Mouse (Mus musculus): ENCODE measurements around the gene Olfr372. TPM values are rescaled to one million over a fixed set of nuclear protein-coding genes. Genes with fewer than 3 reads are reported as not detected.
"Not testable (repeated sequence)": the region's sequence is repeated elsewhere in the genome, so short reads cannot be mapped to it uniquely, and the experiment has no call there.

The Olfr372 gene
- not detected for total RNA-seq (2021)
- long read RNA-seq, experiment 1 = 0 reads
- long read RNA-seq, experiment 2 = 0 reads

DNA sequence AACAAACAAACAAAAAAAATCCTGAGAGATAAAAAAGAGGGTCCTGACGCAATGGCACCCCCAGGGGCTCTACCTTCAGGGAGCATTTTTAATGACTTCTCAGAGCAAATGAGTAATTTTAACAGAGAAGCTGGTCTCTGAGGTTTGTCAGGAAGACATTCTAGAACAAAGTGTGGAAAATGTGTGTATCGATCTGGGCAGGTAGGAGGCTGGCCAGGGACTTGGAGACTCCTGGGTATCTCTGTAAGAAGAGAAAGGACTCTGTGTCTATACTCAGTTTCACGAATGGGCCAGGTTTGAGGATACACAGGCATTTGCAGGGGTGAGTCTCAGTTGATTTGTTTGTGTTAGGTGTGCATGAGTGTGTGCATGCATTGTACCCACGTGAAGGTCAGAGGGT lies at the start of gene Olfr372:
Olfr372 (plus strand) TSS at position 301 of the 400 bp plus-strand sequence.
- DNase-seq (ENCODE audit: low spot score in 2 of 2) = not testable (repeated sequence)

DNA sequence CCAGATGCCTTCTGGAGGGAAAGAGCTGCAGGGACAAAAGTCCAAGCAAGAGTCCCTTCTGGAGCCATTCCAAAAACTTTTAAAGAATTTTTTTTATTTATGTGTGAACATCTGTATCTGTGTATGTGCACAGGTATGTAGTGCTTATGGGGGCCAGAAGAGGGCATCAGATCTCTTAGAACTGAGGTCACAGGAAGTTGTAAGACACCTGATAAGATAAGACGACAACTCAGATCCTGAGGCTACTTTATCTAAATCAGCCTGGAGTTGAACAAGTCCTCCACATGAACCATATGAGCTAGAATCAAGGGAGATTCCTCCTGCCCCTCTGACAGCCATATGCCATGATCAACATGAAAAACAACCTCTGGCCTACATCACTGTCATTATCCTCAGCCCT lies 41.6 kb upstream of the Olfr372 start:
- DNase-seq (ENCODE audit: low spot score in 2 of 2) = no peak

DNA sequence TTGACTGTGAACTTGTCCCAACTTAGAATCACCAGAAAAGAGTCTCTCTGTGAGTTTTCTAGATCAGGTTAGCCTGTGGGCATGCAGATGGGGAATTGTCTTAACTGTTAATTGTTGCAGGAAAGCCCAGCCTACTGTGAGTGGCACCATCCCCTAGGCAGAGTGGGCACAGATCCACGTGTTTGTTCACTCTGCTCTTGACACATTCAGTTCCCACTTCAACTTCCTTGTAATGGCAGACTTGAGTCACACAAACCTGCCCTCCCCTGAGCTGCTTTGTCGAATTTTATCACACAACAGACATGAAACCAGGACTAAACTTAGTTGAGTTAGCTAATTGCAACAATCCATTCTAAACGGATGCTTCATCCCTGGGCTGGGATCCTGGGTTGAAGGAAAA lies 40.8 kb upstream of the Olfr372 start:
- DNase-seq (ENCODE audit: low spot score in 2 of 2) = no peak

DNA sequence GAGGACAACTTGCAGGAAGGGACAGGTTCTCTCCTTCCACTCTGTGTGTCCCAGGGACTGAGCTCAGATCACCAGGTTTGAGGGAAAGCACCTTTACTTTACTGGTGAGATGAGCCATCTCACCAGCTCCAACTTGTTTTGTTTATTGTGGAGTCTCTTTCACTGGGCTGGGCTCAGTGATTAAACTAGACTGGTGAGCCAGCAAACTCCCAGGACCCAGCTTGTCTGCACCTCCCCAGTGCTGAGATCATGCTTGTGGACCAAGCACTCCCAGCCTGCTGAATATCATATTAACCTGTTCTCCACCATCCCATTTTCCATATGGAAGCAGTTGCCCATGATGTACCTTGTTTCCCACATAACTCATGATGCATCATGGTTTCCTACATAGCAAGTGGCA lies 38.1 kb upstream of the Olfr372 start:
- no peak for DNase-seq (ENCODE audit: low spot score in 2 of 2)

DNA sequence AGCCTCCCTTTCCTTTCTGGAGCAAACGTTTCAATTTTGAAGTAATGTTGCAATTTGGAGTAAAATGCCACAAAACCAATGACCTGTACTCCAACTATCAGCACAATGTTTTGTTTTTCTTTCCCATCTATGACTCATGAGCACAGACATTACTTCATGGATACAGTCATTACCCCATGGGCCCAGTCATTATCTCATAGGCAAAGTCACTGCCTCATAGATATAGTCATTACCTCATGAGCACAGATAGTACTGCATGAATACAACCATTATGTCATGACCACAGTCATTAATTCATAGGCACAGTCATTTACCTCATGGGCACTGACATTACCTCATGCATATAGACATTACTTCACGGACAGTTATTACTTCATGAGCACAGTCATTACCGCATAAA lies 35.1 kb upstream of the Olfr372 start:
- no peak for DNase-seq (ENCODE audit: low spot score in 2 of 2)

DNA sequence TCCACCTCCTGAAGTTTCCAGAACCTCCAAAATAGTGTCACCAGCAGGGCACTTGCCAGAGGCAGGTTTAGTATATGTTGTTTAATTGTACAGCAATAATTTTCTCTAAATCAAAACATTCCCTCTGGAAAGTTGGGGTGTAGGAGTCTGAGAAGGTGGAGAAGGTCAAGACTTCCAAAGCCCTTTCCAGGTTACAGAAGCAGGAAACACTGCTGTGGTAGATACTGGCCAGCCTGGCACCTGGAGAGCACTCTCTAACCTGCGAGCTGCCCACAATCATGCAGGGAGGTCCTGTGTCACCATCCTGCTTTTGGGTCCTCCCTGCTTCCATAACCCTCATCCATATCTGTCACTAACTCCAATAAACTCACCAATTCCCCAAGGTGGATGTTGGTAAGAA lies 34.3 kb upstream of the Olfr372 start:
- DNase-seq (ENCODE audit: low spot score in 2 of 2) = no peak

DNA sequence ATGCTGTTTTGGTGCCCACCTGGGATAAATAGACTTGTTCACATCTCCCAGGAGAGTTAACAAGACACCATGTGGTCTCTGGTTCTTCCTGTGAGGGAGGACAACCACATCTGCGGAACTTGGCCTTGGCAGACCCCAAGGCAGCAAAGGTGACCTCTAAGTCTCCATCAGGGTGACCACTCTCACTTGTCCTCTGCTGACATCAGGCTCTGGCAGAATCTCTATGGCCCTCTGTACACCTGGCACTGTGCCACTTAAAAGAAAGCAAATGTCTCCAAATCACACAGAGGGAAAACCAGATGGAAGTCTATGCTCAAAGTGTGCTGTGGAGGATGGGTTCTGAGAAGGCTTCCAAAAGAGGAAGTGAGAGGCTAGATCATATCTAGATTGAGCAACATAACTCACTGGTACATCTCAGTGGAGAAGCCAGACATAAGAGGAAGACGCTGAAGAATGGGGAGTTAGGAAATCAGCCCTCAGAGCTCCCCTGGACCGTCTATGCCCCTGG lies 32.8 kb upstream of the Olfr372 start:
- no peak for DNase-seq (ENCODE audit: low spot score in 2 of 2)

DNA sequence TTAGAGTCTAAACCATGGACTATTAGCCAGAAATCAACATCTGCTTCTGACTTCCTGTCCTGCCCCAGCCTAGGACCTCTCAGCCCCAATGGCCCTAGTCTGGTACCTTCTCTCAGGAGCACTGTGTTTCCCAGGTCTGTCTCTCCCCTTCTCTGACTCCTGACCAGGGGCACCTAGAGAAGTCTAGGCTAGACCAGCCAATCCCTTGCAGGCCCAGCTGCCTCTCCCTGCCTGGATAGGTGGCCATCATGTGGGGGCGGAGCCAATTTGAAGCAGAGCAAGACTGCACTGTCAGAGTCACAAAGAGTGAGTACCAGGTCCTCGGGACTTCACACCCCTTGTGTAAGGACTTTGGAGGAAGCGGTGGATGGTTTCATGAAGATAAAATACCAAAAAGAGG lies 31.5 kb upstream of the Olfr372 start, which contains the start of gene Cyp4f18:
Cyp4f18 (minus strand) TSS at position 154 of the 400 bp plus-strand sequence.
- DNase-seq (ENCODE audit: low spot score in 2 of 2) = no peak

DNA sequence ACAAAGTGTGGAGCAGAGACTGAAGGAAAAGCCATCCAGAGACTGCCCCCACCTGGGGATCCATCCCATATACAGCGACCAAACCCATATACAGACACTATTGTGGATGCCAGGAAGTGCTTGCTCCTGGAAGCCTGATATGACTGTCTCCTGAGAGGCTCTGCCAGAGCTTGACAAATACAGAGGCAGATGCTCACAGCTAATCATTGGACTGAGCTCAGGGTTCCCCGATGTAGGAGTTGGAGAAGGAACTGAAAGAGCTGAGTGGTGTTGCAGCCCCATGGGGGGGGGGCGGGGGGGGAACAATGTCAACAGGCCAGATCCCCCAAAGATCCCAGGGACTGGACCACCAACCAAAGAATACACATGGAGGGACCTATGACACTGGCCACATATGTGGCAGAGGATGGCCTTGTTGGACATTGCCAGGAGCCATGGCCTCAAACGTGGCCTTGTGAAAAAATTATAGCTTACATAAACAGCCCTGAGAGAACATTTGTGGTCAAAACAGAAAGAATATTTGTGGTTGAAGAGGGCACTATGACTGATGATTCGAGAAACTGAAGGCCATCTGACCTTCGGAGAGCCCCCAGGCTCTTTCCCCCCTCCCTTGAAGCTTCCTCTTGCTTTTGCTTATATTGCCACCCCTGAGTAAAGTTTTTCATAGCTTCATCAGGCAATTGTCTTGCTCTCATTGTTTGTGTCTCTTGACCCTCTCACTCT lies 27.4 kb upstream of the Olfr372 start:
- DNase-seq (ENCODE audit: low spot score in 2 of 2) = not testable (repeated sequence)

DNA sequence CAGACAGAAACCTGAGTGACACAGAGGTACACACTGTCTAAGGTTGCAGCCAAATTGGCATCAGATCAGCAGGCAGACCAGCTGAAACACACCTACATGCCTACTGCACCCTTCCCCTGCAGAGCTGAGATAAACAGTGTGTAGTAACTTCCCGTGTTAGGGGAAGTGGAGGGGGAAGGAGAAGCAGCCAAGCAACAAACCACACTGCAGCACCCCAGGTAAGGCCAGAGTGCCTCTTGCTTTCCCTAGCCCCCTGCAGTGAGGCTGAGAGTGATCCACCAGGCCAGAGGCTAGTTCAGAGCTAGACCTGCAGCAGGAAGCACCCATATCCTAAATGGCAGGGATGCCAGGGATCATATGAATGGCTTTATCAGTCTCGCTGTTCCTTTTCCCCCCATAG lies 23.7 kb upstream of the Olfr372 start:
- DNase-seq (ENCODE audit: low spot score in 2 of 2) = not testable (repeated sequence)

DNA sequence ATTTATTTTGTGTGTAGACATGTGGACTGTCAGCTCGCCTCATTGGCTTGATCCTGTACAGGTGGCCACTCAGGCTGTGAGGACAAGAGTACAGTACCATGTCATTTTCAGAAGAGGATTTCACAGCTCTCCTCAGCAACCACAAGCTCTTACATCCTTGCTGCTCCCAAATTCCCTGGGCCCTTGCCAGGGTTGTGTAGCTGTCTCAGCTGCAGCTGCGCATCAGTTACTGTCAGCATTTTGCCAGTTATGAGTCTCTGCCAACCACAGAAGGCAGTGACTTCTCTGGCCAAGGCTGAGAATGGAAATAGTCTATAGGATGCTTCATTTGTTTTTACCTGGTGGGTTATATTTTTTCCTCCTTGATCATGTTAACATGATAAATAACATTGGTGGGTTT lies 22.9 kb upstream of the Olfr372 start:
- DNase-seq (ENCODE audit: low spot score in 2 of 2) = no peak

DNA sequence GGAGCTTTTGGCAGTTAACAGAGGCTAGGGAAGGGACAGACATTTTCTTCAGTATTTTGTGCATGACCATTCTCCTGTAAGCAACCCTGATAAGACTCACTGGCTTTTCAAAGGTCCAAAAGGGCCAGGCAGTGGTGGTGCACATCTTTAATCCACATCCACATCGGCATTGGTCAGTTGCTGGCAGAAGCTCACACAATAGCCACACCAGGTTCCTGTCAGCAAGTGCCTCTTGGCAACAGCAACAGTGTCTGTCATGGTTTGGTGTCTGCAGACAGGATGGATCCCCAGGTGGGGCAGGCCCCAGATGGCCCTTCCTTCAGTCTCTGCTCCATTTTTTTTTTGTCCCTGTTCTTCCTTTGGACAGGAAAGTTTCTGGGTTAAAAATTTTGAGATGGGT lies 22.0 kb upstream of the Olfr372 start:
- DNase-seq (ENCODE audit: low spot score in 2 of 2) = not testable (repeated sequence)

DNA sequence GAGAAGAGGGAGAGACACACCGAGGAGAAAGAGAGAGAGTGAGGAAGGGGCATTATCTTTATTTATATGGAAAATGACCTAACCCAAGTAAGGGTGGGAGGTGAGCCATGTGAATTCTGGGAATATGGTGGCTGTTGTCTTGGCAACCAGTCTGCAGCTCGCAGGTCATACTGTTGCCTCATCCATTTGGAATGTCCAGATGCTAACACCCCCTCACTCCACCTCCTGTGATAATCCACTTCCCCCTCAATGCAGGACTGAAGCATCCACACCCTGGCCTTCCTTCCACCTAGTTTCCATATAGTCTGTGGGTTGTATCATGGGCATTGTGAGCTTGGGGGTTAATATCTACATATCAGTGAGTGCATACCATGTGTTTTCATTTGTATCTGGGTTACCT lies 21.2 kb upstream of the Olfr372 start:
- no peak for DNase-seq (ENCODE audit: low spot score in 2 of 2)

DNA sequence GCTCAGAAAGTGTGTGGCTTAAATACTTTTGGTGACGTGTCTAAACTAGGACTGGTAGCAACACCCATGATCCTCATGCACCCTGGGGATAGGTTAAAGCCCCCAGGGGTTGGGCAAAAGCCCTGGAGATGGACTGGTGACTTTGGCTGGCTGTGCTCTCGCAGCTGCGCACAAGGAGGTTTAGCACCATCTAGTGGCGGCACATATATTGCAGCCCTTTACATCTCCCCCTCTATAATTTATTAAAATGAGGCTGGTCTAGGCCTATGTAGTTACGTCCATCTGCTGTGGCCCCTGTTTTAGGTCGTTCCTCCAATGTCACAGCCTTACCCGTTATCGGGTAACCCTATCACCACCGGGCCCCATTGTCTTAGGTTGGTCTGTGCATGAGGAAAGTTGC lies 16.1 kb upstream of the Olfr372 start:
- DNase-seq (ENCODE audit: low spot score in 2 of 2) = not testable (repeated sequence)

DNA sequence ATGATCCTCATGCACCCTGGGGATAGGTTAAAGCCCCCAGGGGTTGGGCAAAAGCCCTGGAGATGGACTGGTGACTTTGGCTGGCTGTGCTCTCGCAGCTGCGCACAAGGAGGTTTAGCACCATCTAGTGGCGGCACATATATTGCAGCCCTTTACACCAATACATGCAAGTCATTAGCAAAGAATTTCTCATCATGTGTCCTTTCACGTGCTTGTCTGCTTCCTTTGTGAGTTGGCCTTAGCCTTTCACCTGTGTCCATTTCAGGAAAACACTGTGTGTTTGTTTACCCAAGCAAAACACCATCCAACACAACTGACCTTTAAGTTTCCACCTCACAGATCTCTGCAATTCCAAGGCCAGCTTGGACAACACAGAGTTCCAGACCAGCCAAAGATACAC lies 8.1 kb upstream of the Olfr372 start:
- not testable (repeated sequence) for DNase-seq (ENCODE audit: low spot score in 2 of 2)

DNA sequence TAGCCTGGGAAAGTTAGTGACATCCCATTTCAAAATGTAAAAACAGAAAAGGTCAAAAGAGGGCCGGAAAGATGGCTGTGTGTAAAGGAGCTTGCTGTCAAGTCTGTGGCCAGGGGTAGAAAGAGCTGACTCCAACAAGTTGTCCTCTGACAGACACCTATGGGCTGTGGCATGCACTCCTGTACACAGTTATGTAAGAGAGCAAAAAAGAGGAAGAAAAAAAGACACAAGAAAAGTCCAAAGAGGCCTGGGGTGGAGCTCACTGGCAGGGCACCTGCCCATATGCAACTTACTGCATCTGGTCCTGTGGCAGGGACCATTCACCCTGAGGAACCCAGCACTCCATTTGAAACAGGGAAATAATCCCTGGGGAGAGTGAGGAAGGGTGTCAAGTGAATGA lies 1.5 kb downstream of the Olfr372 start:
- DNase-seq (ENCODE audit: low spot score in 2 of 2) = no peak

DNA sequence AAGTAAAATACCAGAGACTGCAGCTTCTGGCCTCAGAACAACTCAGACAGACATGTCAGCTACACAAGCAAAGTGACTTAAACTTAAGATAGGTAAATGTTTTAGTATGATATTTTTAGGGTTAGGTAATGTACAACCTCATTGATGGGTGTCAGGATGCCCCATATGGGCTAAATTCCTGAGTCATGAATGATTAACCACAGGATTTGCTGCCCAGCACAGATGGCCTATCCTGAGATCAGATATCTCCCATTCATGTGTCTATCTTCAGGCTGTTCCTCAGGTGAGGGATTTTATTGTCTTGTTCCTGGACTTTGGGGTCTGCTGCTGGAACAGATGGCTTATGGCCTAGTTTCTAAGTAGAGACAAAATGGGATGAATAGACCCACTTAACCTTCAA lies 13.6 kb downstream of the Olfr372 start:
- DNase-seq (ENCODE audit: low spot score in 2 of 2) = not testable (repeated sequence)

DNA sequence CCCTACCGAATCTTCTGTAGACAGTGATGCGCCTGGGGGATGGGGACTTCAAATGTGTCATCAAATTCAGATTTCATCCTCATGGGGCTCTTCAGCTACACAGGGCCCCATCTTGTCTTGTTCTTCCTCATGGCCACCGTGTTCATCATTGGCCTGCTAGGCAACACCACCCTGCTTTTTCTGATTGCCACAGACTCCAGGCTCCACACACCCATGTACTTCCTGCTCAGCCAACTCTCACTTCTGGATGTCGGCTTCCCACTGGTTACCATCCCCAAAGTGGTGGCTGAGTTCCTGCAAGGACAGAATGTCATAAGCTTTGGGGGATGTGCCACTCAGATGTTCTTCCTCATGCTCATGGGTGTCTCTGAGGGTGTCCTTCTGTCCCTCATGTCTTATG lies 16.6 kb downstream of the Olfr372 start:
- not testable (repeated sequence) for DNase-seq (ENCODE audit: low spot score in 2 of 2)

DNA sequence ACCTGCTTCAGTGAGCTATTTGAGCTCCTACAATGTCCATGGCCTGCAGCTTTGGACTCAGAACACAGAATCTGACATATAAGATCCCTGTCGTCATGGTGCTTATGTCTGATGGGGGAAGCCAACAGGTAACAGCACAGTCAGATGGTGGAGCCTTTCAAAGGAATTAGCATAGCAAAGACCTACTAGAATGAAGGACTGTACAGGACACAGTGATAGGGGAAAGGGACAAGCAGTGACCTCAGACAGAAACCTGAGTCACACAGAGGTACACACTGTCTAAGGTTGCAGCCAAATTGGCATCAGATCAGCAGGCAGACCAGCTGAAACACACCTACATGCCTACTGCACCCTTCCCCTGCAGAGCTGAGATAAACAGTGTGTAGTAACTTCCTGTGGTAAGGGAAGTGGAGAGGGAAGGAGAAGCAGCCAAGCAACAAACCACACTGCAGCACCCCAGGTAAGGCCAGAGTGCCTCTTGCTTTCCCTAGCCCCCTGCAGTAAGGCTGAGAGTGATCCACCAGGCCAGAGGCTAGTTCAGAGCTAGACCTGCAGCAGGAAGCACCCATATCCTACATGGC lies 25.9 kb downstream of the Olfr372 start:
- DNase-seq (ENCODE audit: low spot score in 2 of 2) = not testable (repeated sequence)

DNA sequence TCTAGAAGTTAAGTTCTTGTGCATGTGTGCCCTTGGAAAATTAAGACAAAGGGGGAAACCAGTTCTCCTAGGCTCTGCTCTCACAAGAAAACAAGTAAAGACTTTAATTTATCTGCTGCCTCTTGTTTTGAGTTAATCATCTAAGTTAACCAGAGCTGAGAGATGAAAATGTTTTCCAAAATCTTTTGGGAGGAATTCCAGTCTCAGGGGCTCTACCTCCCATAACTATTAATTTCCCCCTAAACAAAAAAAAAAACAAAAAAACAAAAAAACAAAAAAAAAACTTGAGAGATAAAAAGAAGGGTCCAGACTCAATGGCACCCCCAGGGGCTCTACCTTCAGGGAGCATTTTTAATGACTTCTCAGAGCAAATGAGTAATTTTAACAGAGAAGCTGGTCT lies 41.9 kb downstream of the Olfr372 start, which contains the start of gene Olfr373:
Olfr373 (plus strand) TSS at position 301 of the 400 bp plus-strand sequence.
- DNase-seq (ENCODE audit: low spot score in 2 of 2) = not testable (repeated sequence)

DNA sequence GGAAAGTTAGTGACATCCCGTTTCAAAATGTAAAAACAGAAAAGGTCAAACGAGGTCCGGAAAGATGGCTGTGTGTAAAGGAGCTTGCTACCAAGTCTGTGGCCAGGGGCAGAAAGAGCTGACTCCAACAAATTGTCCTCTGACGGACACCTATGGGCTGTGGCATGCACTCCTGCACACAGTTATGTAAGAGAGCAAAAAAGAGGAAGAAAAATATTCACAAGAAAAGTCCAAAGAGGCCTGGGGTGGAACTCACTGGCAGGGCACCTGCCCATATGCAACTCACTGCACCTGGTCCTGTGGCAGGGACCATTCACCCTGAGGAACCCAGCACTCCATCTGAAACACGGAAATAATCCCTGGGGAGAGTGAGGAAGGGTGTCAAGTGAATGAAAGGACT lies 43.7 kb downstream of the Olfr372 start:
- DNase-seq (ENCODE audit: low spot score in 2 of 2) = no peak

DNA sequence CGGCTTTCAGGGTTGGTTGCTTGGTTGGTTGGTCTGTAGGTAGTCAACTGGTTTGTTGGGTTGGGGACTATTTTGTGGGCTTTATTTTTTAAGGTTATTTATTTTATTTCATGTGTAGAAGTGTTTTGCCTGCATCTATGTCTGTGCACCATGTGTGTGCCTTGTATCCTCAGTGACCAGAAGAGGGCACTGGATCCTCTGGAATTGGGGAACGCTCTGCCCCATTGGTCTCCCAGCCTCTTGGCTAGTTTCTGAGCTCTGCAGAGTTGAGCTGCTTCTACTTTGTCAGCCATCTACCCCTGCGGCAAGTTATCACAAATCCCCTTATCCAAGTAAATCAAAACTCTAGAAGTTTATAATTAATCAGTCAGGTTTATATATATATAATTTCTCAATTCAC lies 46.6 kb downstream of the Olfr372 start:
- not testable (repeated sequence) for DNase-seq (ENCODE audit: low spot score in 2 of 2)

DNA sequence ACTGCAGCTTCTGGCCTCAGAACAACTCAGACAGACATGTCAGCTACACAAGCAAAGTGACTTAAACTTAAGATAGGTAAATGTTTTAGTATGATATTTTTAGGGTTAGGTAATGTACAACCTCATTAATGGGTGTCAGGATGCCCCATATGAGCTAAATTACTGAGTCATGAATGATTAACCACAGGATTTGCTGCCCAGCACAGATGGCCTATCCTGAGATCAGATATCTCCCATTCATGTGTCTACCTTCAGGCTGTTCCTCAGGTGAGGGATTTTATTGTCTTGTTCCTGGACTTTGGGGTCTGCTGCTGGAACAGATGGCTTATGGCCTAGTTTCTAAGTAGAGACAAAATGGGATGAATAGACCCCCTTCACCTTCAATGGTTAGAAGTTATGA lies 55.7 kb downstream of the Olfr372 start:
- not testable (repeated sequence) for DNase-seq (ENCODE audit: low spot score in 2 of 2)
